Mouse (Mus musculus) G1E (cell line): ENCODE data around the gene Wwox.

Source experiments
- CTCF ChIP-seq: IDR thresholded peaks from 2 replicates; pipeline ENCODE4 v1.5.1; 2012; ENCODE audit warnings: low read depth, low read length, inconsistent platforms, mixed read lengths
- GATA1 ChIP-seq: IDR thresholded peaks from 2 replicates; pipeline ENCODE4 v1.6.1; 2012; ENCODE audit warnings: borderline replicate concordance, low read length, inconsistent platforms, mixed read lengths
- POLR2AphosphoS5 ChIP-seq: IDR thresholded peaks from 2 replicates; pipeline ENCODE4 v1.6.1; 2012; ENCODE audit warnings: low read depth, low read length, inconsistent platforms; ENCODE audit not compliant: insufficient replicate concordance
- TAL1 ChIP-seq: conservative IDR thresholded peaks from 2 replicates; pipeline ENCODE4 v1.6.1; 2012; ENCODE audit warnings: low read depth, low read length, inconsistent platforms, mixed read lengths

- TF ChIP-seq CTCF (no peak), TAL1 (no peak), POLR2AphosphoS5 (no peak), GATA1 (no peak)
These were observed 488.0 kb downstream of the Wwox start for GRCm38 (mm10) chr8:114927412-114927811.
